Mouse (Mus musculus) lung, embryonic 16.5 days (tissue): ENCODE measurements around the gene Gpr137b. TPM values are rescaled to one million over a fixed set of nuclear protein-coding genes. Genes with fewer than 3 reads are reported as not detected.
"Not testable (repeated sequence)": the region's sequence is repeated elsewhere in the genome, so short reads cannot be mapped to it uniquely, and the experiment has no call there.

Experiments
- ATAC-seq: fragments of 200-750 bp; cut with Nextera tagmentation; 2 replicates; pipeline ENCODE4 v1.8.0; 2017; ENCODE audit warnings: low read depth, mild to moderate bottlenecking, moderate library complexity
- H3K27ac ChIP-seq: fragments of 300-500 bp; sonication (generic); 2 replicates; pipeline ENCODE4 v1.5.1; 2014; ENCODE audit warnings: mild to moderate bottlenecking, control low read depth, low read length
- H3K27me3 ChIP-seq: fragments of 300-500 bp; sonication (generic); 2 replicates; pipeline ENCODE4 v1.6.1; 2014; ENCODE audit warnings: low read depth, low read length, mixed read lengths; ENCODE audit not compliant: control insufficient read depth, insufficient read depth
- H3K36me3 ChIP-seq: fragments of 300-500 bp; sonication (generic); 2 replicates; pipeline ENCODE4 v1.6.1; 2014; ENCODE audit warnings: low read length; ENCODE audit not compliant: control insufficient read depth, insufficient read depth
- H3K4me1 ChIP-seq: fragments of 300-500 bp; sonication (generic); replicated peaks from 2 replicates; pipeline ENCODE4 v1.6.1; 2014; ENCODE audit warnings: low read length, mixed read lengths; ENCODE audit not compliant: control insufficient read depth, insufficient read depth
- H3K4me2 ChIP-seq: fragments of 300-500 bp; sonication (generic); 2 replicates; pipeline ENCODE4 v1.6.1; 2014; ENCODE audit warnings: low read depth, low read length, control low read depth
- H3K4me3 ChIP-seq: fragments of 300-500 bp; sonication (generic); 2 replicates; pipeline ENCODE4 v1.5.1; 2014; ENCODE audit warnings: mild to moderate bottlenecking, low read length, control low read depth
- H3K9ac ChIP-seq: fragments of 300-500 bp; sonication (generic); 2 replicates; pipeline ENCODE4 v1.6.1; 2014; ENCODE audit warnings: low read length, control low read depth
- H3K9me3 ChIP-seq: fragments of 300-500 bp; sonication (generic); 2 replicates; pipeline ENCODE4 v1.6.1; 2016; ENCODE audit warnings: low read length; ENCODE audit not compliant: control insufficient read depth
- WGBS: fragments of 180-500 bp; shearing (Covaris S2); extraction: QIAGEN DNeasy Blood & Tissue Kit; methylation state at CpG from one replicate; pipeline ENCODE4 v1.1.7; 2014; 5-methylcytosine and 5-hydroxymethylcytosine counted together
- polyA plus RNA-seq: library from polyadenylated mRNA; unstranded; fragments of >200 nt; fragmentation: Nextera tagmentation; extraction: Ambion mirVana; gene quantifications from 2 replicates; pipeline ENCODE4 v1.2.1, GENCODE M21; 2015

Gpr137b gene
- polyA plus RNA-seq, 1 experiment from 2014 or later: 14.2 TPM

- Histone ChIP-seq H3K36me3 (no peaks in the 10 kb centered on the region), H3K9me3 (no peaks in the 10 kb centered on the region), H3K4me3 (no peak overlapping the region), H3K4me2 (no peak overlapping the region), H3K27me3 (no peaks in the 10 kb centered on the region), H3K27ac (no peak overlapping the region), H3K9ac (no peak overlapping the region), H3K4me1 (no peaks in the 10 kb centered on the region)
- no peak for ATAC-seq
- WGBS: 58% methylated on average over 3 of the region's 3 CpGs
Observed at GRCm38 (mm10) chr13:13414206-13414605, 20.4 kb upstream of the Gpr137b start.

DNA sequence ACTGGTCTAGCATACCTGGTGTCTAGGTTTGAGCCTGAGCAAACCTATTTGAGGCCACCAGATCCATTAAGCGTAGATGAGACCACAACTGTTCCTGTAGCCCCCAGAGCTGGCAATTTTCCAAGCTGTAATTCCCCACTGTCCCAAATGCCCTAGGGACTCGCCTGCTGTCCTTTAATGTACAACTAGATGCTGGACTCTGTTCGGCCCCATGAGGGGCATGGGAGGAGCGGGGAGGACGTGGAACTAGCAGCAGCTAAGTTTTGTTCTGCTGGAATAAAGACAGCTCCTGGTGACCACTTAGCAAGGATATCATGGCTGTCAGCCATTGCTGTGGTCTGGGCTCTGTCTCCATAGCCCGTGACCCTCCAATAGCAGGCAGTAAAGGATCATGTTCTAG is 11.7 kb upstream of the Gpr137b start:
- WGBS: no CpG with 5 or more reads among the region's 6 CpGs
- not testable (repeated sequence) for H3K9me3 ChIP-seq, H3K36me3 ChIP-seq, H3K4me2 ChIP-seq, H3K27me3 ChIP-seq, H3K9ac ChIP-seq, H3K27ac ChIP-seq, H3K4me3 ChIP-seq, H3K4me1 ChIP-seq, ATAC-seq

DNA sequence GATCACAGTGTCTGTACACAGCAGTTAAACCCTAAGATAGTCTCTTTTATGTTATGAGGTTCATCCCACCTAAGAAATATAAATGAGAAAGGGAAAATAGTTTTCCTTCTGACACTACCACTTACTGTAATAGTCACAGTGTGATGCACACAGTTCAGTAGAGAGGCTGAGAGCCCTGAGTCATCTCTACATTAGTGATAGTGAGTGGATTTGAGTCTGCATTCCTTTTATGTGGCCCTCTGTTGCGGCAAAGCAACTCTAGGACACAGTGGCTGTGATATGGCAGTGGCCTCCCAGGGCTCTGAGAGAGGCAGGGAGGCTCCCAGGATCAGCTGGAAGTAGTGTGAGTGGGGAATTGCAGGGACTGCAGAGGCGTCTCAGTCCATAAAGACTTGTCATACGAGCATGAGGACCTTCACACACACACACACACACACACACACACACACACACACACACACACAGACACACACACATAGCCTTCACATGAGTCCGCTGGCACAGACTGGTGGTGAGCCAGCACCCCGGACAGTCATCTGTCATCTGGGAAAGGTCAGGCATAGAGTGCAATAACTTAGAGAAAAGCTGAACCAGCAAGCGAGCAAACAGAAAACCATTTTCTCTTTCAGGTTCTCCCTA is 10.8 kb upstream of the Gpr137b start:
- H3K9ac ChIP-seq, ATAC-seq, H3K27me3 ChIP-seq, H3K4me2 ChIP-seq, H3K27ac ChIP-seq, H3K4me3 ChIP-seq, H3K9me3 ChIP-seq, H3K36me3 ChIP-seq, H3K4me1 ChIP-seq: not testable (repeated sequence)
- WGBS: 59% methylated on average over 6 of the region's 6 CpGs

DNA sequence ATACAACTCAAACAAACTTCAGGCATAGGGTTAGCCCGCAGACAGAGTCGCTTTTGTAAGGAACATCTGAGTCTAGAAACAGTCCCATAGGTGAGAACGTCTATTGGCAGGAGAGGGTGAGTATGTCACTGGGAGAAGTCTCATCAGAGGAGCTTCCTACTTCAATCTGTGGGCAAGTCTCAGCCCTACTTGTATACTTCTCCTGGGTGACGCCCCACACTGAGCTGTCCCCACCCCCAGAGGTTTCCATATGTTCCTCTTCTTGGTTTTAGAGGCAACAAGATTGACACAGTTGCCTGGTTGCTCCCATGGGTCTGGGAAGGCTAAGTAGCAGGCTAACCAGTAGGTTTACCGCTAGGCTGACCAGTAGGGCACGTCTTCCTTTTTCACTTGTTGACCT is 10.0 kb upstream of the Gpr137b start:
- not testable (repeated sequence) for H3K4me2 ChIP-seq, H3K4me3 ChIP-seq, H3K27me3 ChIP-seq, H3K9ac ChIP-seq, H3K27ac ChIP-seq, H3K9me3 ChIP-seq, H3K36me3 ChIP-seq, H3K4me1 ChIP-seq, ATAC-seq
- 68% methylated on average over 5 of the region's 6 CpGs for WGBS

DNA sequence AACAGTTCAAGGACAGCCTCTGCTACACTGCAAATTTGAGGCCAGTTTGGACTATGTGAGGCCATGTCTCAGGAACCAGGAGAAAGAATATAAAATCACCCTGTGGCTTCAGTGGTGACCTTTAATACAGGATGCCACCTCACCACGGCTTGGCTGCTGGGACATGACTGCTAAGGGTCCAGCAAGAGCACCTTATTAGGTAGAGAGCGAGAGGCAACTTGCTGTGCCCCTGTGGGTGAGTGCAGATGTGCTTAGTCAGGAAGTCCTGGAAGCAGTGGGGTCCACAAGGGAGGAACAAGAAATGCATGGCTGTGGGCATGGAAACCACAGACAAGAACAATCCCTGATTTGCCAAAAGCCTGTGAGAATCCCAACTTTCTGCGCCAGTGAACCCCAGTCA is 9.6 kb upstream of the Gpr137b start:
- WGBS: 72% methylated on average over 2 of the region's 3 CpGs
- not testable (repeated sequence) for H3K27me3 ChIP-seq

DNA sequence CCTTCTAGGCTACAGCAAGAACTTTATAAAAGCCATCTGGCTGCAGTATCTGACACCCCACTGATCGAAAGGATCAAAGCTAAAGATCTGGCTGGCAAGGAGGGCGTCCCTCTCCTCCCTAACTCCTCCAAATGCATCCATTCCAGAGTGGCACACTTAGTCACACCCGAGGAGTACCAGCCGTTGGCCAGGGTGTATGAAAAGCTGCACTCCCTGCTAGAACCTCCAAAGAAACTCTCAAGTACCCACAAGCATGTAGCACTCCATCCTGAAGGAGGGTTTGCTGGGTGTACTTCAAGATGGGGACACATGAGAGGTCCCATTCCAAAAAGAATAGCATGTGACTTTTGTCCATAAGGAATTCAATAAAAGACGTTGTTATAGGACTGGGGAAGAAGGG is 9.0 kb upstream of the Gpr137b start:
- WGBS: 41% methylated on average over 5 of the region's 5 CpGs
- not testable (repeated sequence) for H3K36me3 ChIP-seq, H3K4me1 ChIP-seq, H3K27me3 ChIP-seq, H3K4me2 ChIP-seq, H3K9me3 ChIP-seq, H3K4me3 ChIP-seq, H3K27ac ChIP-seq, H3K9ac ChIP-seq
- ATAC-seq: peak; percentile 78

More for the DNA sequence above, 9.6 kb upstream of the Gpr137b start:
- H3K9ac ChIP-seq, ATAC-seq, H3K4me3 ChIP-seq, H3K4me1 ChIP-seq, H3K36me3 ChIP-seq, H3K9me3 ChIP-seq, H3K4me2 ChIP-seq, H3K27ac ChIP-seq: not testable (repeated sequence)

GRCm38 (mm10) chr13:13400851-13401250 is 7.0 kb upstream of the Gpr137b start:
- not testable (repeated sequence) for ATAC-seq, H3K4me1 ChIP-seq, H3K9ac ChIP-seq, H3K36me3 ChIP-seq, H3K27ac ChIP-seq, H3K4me2 ChIP-seq, H3K4me3 ChIP-seq, H3K9me3 ChIP-seq, H3K27me3 ChIP-seq
- WGBS: 75% methylated on average over 3 of the region's 3 CpGs

DNA sequence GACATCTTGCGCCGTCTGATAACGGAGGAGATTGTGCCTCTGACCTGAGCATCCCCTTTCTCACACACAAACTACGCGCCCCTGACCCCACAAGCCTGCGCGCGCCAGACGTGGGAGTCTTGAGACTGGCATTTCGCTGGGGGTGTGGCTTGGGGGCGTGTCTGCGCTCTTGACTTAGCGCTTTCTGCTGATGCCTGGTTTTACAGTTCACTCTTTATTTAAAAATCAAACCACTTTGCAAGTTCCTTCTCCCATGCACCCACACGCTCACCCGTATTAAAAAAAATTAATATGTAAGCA is 232 bp upstream of the Gpr137b start:
- not testable (repeated sequence) for H3K4me1 ChIP-seq, H3K36me3 ChIP-seq, H3K27me3 ChIP-seq, H3K27ac ChIP-seq, H3K9ac ChIP-seq, H3K9me3 ChIP-seq
- peak; percentile 75 for ATAC-seq
- Histone ChIP-seq H3K4me3 (peak overlapping the region; percentile 44), H3K4me2 (peak overlapping the region; percentile 58)
- under 1% methylated on average over 12 of the region's 15 CpGs for WGBS

DNA sequence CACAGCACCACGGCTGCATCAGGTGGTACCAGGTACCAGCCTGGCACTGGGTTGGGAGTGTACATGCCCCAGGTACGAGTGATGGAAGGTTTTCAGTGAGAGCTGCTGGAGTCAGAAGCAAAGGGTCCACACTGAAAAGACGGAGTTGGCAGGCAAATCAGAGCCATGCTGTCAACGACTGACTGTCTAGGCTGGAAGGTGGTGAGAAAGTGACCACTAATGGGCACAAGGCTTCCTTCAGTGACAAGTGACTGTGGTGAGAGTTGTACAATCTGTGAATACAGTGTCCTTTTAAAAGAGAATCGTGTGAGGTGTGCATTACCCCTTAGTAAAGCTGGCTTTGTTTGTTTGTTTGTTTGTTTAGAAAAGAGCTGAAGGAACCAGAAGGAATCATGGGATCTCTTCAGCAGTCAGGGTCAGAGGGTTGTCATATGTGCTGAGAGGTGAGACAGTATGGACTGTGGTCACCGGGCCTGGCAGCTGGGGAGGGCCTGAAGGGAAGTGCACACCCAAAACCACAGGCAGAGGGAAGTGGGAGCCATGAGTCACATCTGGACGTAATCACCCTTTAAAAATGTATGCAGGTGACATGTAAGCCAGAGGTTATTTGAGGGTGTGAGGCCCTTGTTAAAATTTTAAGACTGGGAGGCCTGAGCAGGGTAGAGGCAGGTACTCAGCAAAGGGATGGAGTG is 15.5 kb downstream of the Gpr137b start:
- 86% methylated on average over 1 of the region's 7 CpGs for WGBS
- H3K4me1 ChIP-seq, ATAC-seq: not testable (repeated sequence)

DNA sequence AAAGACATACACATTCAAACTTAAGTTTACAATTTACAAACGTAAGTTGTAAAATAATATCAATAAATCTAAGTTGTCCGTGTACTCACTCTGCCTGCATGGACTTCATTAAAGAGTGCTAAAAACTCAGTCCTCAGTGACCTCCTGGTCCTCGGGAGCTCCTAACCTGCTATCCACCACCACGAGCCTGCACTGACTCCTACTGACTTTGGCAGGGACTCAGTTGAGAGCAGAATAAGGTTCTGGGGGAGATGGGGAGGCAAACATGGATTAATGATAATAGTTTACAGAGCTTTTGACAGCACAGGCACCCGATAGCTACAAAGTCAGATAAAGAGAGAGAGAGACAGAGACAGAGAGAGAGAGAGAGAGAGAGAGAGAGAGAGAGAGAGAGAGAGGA is 16.6 kb downstream of the Gpr137b start:
- H3K9ac ChIP-seq: no peak overlapping the region
- no peaks in the 10 kb centered on the region for H3K9me3 ChIP-seq
- 70% methylated on average over 5 of the region's 5 CpGs for WGBS
- no peak for ATAC-seq
- H3K4me2 ChIP-seq: no peak overlapping the region
- no peaks in the 10 kb centered on the region for H3K4me1 ChIP-seq
- no peak overlapping the region for H3K27ac ChIP-seq
- no peaks in the 10 kb centered on the region for H3K27me3 ChIP-seq
- no peak overlapping the region for H3K4me3 ChIP-seq
- H3K36me3 ChIP-seq: no peaks in the 10 kb centered on the region

More for the DNA sequence above, 15.5 kb downstream of the Gpr137b start:
- not testable (repeated sequence) for H3K4me3 ChIP-seq, H3K27ac ChIP-seq, H3K9me3 ChIP-seq, H3K36me3 ChIP-seq, H3K27me3 ChIP-seq, H3K4me2 ChIP-seq, H3K9ac ChIP-seq
